Mouse (Mus musculus) kidney, embryonic 14.5 days (tissue): ENCODE results near the gene Nmnat2. TPM values are rescaled to one million over a fixed set of nuclear protein-coding genes. Genes with fewer than 3 reads are reported as not detected.

Experiments used
- ATAC-seq: fragments of 200-750 bp; cut with Nextera tagmentation; 2 replicates; pipeline ENCODE4 v1.8.0; 2017; ENCODE audit warnings: moderate number of reproducible peaks, mild to moderate bottlenecking, moderate TSS enrichment, moderate library complexity; ENCODE audit not compliant: low FRiP score, low TSS enrichment
- H3K27ac ChIP-seq: fragments of 300-500 bp; sonication (generic); 2 replicates; pipeline ENCODE4 v1.5.1; 2014; ENCODE audit warnings: low read depth, mild to moderate bottlenecking, low read length, moderate library complexity, mixed read lengths
- H3K27me3 ChIP-seq: fragments of 300-500 bp; sonication (generic); 2 replicates; pipeline ENCODE4 v1.6.1; 2014; ENCODE audit warnings: mild to moderate bottlenecking, low read length; ENCODE audit not compliant: control insufficient read depth, insufficient read depth
- H3K36me3 ChIP-seq: fragments of 300-500 bp; sonication (generic); 2 replicates; pipeline ENCODE4 v1.6.1; 2014; ENCODE audit warnings: low read length, mixed read lengths; ENCODE audit not compliant: control insufficient read depth, insufficient read depth
- H3K4me1 ChIP-seq: fragments of 300-500 bp; sonication (generic); 2 replicates; pipeline ENCODE4 v1.6.1; 2014; ENCODE audit warnings: low read length, mixed read lengths; ENCODE audit not compliant: control insufficient read depth, insufficient read depth
- H3K4me2 ChIP-seq: fragments of 300-500 bp; sonication (generic); replicated peaks from 2 replicates; pipeline ENCODE4 v1.6.1; 2014; ENCODE audit warnings: low read depth, mild to moderate bottlenecking, low read length
- H3K4me3 ChIP-seq: fragments of 300-500 bp; sonication (generic); 2 replicates; pipeline ENCODE4 v1.5.1; 2014; ENCODE audit warnings: mild to moderate bottlenecking, low read length
- H3K9ac ChIP-seq: fragments of 300-500 bp; sonication (generic); 2 replicates; pipeline ENCODE4 v1.6.1; 2014; ENCODE audit warnings: low read depth, mild to moderate bottlenecking, low read length, moderate library complexity
- H3K9me3 ChIP-seq: fragments of 300-500 bp; sonication (generic); 2 replicates; pipeline ENCODE4 v1.6.1; 2016; ENCODE audit warnings: low read length; ENCODE audit not compliant: control insufficient read depth
- WGBS: fragments of 180-500 bp; shearing (Covaris S2); extraction: QIAGEN DNeasy Blood & Tissue Kit; methylation state at CpG from one replicate; pipeline ENCODE4 v1.1.7; 2014; 5-methylcytosine and 5-hydroxymethylcytosine counted together
- polyA plus RNA-seq: library from polyadenylated mRNA; unstranded; fragments of >200 nt; fragmentation: Nextera tagmentation; extraction: Ambion mirVana; gene quantifications from 2 replicates; pipeline ENCODE4 v1.2.1, GENCODE M21; 2014

Nmnat2 gene
- polyA plus RNA-seq, 1 experiment from 2014 or later: 0.79 TPM

DNA sequence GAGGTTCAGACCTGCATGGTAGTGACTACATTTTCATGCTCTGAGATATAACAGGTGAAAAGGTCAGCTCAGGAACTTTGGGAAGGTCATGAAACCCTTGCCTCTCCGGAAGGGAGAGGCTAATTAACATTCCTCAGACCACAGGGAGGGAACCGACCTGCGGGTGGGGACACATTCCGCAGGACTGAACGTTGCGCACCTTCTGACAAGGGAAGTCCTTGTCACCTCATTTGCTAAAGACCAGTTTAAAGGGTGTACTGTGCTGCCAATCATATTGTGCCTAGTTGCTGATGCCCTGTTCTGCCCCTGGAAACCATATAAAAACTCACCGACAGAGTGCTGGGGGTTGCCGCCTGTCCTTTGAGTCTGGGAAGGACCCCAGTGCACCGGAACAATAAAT, 54.5 kb downstream of the Nmnat2 start:
- no peak for ATAC-seq
- Histone ChIP-seq H3K4me1 (no peaks in the 10 kb centered on the region), H3K27me3 (no peaks in the 10 kb centered on the region; the same call in 1 of the 2 replicates), H3K9me3 (no peaks in the 10 kb centered on the region), H3K36me3 (no peaks in the 10 kb centered on the region), H3K9ac (no peak overlapping the region), H3K4me2 (no peak overlapping the region), H3K27ac (no peak overlapping the region), H3K4me3 (no peak overlapping the region)
- WGBS: 45% methylated on average over 9 of the region's 9 CpGs

DNA sequence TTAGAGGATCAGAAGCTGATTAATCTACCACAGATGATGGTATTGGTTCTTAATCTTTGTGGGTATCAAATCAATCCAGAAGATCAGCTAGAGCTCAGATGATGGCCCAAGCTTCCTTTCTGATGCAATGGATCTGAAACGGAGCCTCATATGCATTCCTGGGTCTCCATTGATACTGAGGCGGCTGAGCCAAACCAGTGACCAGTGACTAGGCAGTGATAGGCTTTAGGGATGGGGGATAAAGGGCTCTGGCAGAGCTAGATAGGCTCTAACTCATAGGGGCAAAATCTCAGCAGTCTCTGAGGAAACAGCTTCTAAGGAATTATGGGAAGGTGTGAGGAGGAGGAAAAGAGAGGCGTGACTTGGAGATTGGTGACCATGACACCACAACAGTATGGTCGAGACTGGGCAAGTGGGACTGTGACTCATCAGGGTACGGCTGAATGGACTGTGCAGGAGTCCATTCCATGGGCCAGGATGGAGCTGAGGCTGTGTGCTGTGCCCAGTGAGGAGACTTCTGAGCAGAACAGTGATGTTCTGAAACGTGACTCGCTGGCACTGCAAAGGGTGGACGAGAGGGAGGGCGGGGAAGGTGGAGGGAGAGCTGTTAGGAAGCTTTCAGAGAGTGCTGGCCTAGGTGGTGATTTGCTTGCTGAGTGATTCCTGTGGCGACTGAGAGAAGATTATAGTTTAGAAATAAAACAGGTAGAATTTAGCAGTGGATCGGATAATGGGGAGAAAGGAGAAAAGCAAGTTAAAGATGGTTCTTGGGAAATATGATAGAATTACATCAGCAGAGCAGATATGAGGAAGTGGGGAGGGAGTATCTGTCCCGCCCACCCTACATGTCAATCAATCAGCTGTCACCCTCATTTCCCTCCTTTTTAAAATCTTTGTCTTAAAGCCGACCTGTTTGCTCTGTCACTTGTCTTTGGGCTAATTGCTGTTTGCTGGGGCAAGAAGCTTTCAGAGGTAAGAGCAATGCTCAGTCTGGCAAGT, 55.9 kb downstream of the Nmnat2 start:
- Histone ChIP-seq H3K4me2 (no peak overlapping the region), H3K27me3 (no peaks in the 10 kb centered on the region), H3K9me3 (no peaks in the 10 kb centered on the region), H3K4me3 (no peak overlapping the region), H3K9ac (no peak overlapping the region), H3K4me1 (no peaks in the 10 kb centered on the region), H3K27ac (no peak overlapping the region), H3K36me3 (no peaks in the 10 kb centered on the region)
- ATAC-seq: no peak
- 75% methylated on average over 13 of the region's 13 CpGs for WGBS

DNA sequence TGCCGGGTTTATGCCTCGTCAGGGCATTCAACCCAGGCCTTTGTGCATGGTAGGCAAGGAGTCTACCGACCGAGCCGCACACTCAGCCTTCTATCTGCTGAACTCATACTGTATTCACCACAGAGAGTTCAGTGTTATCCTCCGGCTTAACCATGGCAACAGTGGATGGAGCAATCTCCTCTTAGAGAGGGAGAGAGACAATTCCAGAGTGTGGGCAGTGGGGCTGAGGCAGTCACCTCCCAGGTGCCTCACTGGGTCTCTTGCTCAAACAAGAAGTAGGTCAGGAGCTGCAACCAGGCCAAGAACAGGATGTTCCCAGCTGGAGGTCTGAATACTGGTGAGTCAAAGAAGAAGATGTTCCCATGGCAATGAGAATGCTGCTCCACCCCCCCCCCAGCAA, 56.8 kb downstream of the Nmnat2 start:
- no peak for ATAC-seq
- no peaks in the 10 kb centered on the region for H3K27me3 ChIP-seq
- H3K9ac ChIP-seq: no peak overlapping the region
- no peak overlapping the region for H3K4me3 ChIP-seq
- 95% methylated on average over 6 of the region's 6 CpGs for WGBS
- no peak overlapping the region for H3K4me2 ChIP-seq
- no peaks in the 10 kb centered on the region for H3K9me3 ChIP-seq
- no peak overlapping the region for H3K27ac ChIP-seq
- no peaks in the 10 kb centered on the region for H3K36me3 ChIP-seq
- H3K4me1 ChIP-seq: no peaks in the 10 kb centered on the region; the same call in 1 of the 2 replicates

GRCm38 (mm10) chr1:153013541-153014288, 58.9 kb downstream of the Nmnat2 start:
- ATAC-seq: no peak
- H3K27ac ChIP-seq: no peak overlapping the region
- no peak overlapping the region for H3K4me3 ChIP-seq
- H3K4me1 ChIP-seq: no peaks in the 10 kb centered on the region; the same call in 1 of the 2 replicates
- WGBS: 72% methylated on average over 2 of the region's 2 CpGs
- no peak overlapping the region for H3K4me2 ChIP-seq
- no peaks in the 10 kb centered on the region for H3K27me3 ChIP-seq
- no peaks in the 10 kb centered on the region for H3K36me3 ChIP-seq
- H3K9ac ChIP-seq: no peak overlapping the region
- H3K9me3 ChIP-seq: no peaks in the 10 kb centered on the region

GRCm38 (mm10) chr1:153014431-153015186, 59.8 kb downstream of the Nmnat2 start:
- WGBS: 36% methylated on average over 14 of the region's 14 CpGs
- no peak overlapping the region for H3K9ac ChIP-seq
- H3K27me3 ChIP-seq: no peaks in the 10 kb centered on the region; the same call in 1 of the 2 replicates
- H3K4me1 ChIP-seq: no peaks in the 10 kb centered on the region; the same call in 1 of the 2 replicates
- no peak overlapping the region for H3K27ac ChIP-seq
- H3K9me3 ChIP-seq: no peaks in the 10 kb centered on the region
- H3K4me3 ChIP-seq: no peak overlapping the region
- H3K4me2 ChIP-seq: no peak overlapping the region
- H3K36me3 ChIP-seq: no peaks in the 10 kb centered on the region
- ATAC-seq: no peak; the same call in 1 of the 2 replicates

DNA sequence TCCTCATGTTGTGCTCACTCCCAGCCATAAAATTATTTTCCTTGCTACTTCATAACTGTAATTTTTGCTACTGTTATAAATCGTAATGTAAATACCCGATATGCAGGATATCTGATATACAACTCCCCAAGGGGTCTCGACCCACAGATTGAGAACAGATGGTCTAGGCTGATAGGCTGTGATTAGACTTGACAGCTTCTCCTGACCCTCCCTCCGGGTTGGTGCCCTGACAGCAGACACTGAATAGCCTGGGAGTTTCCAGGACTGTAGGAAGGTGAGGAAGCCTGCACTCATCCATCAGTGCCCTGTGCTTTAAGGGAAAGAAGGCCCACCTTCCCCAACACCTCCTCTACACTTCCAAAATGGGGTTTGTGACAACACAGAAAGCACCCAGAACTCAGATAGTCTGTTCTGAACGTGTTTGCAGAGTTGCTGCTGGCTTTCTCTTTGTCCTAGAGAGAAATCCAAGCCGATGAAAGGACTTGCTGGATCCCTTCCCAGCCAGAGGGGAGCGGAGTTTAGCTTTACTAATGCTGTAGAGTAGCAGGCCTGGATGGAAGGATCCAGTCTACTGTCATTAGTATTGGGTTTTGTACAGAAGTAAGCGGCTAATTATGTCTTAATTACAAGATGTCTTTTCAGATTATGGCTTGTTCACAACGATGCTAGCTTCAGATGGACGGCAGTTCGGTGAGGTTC, 61.8 kb downstream of the Nmnat2 start:
- no peaks in the 10 kb centered on the region for H3K36me3 ChIP-seq
- H3K4me3 ChIP-seq: no peak overlapping the region
- no peaks in the 10 kb centered on the region; the same call in 1 of the 2 replicates for H3K27me3 ChIP-seq
- no peaks in the 10 kb centered on the region; the same call in 1 of the 2 replicates for H3K4me1 ChIP-seq
- no peaks in the 10 kb centered on the region for H3K9me3 ChIP-seq
- no peak overlapping the region for H3K4me2 ChIP-seq
- 56% methylated on average over 11 of the region's 11 CpGs for whole genome bisulfite sequencing
- no peak overlapping the region for H3K9ac ChIP-seq
- H3K27ac ChIP-seq: no peak overlapping the region
- no peak for ATAC-seq

GRCm38 (mm10) chr1:153019128-153019527, 64.3 kb downstream of the Nmnat2 start:
- Histone ChIP-seq H3K36me3 (no peaks in the 10 kb centered on the region), H3K4me2 (no peak overlapping the region), H3K4me1 (no peaks in the 10 kb centered on the region; the same call in 1 of the 2 replicates), H3K27ac (no peak overlapping the region), H3K4me3 (no peak overlapping the region), H3K27me3 (no peaks in the 10 kb centered on the region; the same call in 1 of the 2 replicates), H3K9ac (no peak overlapping the region), H3K9me3 (no peaks in the 10 kb centered on the region)
- 87% methylated on average over 1 of the region's 1 CpGs for WGBS
- no peak for ATAC-seq

GRCm38 (mm10) chr1:153019623-153020022, 64.8 kb downstream of the Nmnat2 start:
- ATAC-seq: no peak
- no peaks in the 10 kb centered on the region for H3K36me3 ChIP-seq
- H3K9ac ChIP-seq: no peak overlapping the region
- H3K27me3 ChIP-seq: no peaks in the 10 kb centered on the region; the same call in 1 of the 2 replicates
- 76% methylated on average over 3 of the region's 3 CpGs for WGBS
- H3K4me2 ChIP-seq: no peak overlapping the region
- no peaks in the 10 kb centered on the region for H3K9me3 ChIP-seq
- no peaks in the 10 kb centered on the region; the same call in 1 of the 2 replicates for H3K4me1 ChIP-seq
- no peak overlapping the region for H3K27ac ChIP-seq
- no peak overlapping the region for H3K4me3 ChIP-seq
